Mouse (Mus musculus) neural tube, embryonic 14.5 days (tissue): ENCODE results near the gene Zc4h2. TPM values are rescaled to one million over a fixed set of nuclear protein-coding genes. Genes with fewer than 3 reads are reported as not detected.

Experiments used
- ATAC-seq: fragments of 200-750 bp; cut with Nextera tagmentation; 2 replicates; pipeline ENCODE4 v1.8.0; 2017; ENCODE audit warnings: low read depth, mild to moderate bottlenecking, moderate TSS enrichment, moderate library complexity
- H3K27ac ChIP-seq: fragments of 300-500 bp; sonication (generic); 2 replicates; pipeline ENCODE4 v1.5.1; 2014; ENCODE audit warnings: low read depth, mild to moderate bottlenecking, control low read depth, low read length, moderate library complexity, mixed read lengths
- H3K27me3 ChIP-seq: fragments of 300-500 bp; sonication (generic); 2 replicates; pipeline ENCODE4 v1.6.1; 2014; ENCODE audit warnings: low read length; ENCODE audit not compliant: control insufficient read depth, insufficient read depth
- H3K36me3 ChIP-seq: fragments of 300-500 bp; sonication (generic); 2 replicates; pipeline ENCODE4 v1.6.1; 2014; ENCODE audit warnings: low read length, mixed read lengths; ENCODE audit not compliant: control insufficient read depth, insufficient read depth
- H3K4me1 ChIP-seq: fragments of 300-500 bp; sonication (generic); 2 replicates; pipeline ENCODE4 v1.6.1; 2014; ENCODE audit warnings: low read length; ENCODE audit not compliant: control insufficient read depth, insufficient read depth
- H3K4me2 ChIP-seq: fragments of 300-500 bp; sonication (generic); 2 replicates; pipeline ENCODE4 v1.6.1; 2014; ENCODE audit warnings: mild to moderate bottlenecking, low read depth, low read length, control low read depth
- H3K4me3 ChIP-seq: fragments of 300-500 bp; sonication (generic); 2 replicates; pipeline ENCODE4 v1.5.1; 2014; ENCODE audit warnings: low read depth, low read length, control low read depth, mixed read lengths
- H3K9ac ChIP-seq: fragments of 300-500 bp; sonication (generic); replicated peaks from 2 replicates; pipeline ENCODE4 v1.6.1; 2014; ENCODE audit warnings: low read depth, mild to moderate bottlenecking, control low read depth, low read length, mixed read lengths
- H3K9me3 ChIP-seq: fragments of 300-500 bp; sonication (generic); 2 replicates; pipeline ENCODE4 v1.6.1; 2016; ENCODE audit warnings: low read length; ENCODE audit not compliant: control insufficient read depth
- WGBS: fragments of 180-500 bp; shearing (Covaris S2); extraction: QIAGEN DNeasy Blood & Tissue Kit; methylation state at CpG from one replicate; pipeline ENCODE4 v1.1.7; 2014; 5-methylcytosine and 5-hydroxymethylcytosine counted together
- polyA plus RNA-seq: library from polyadenylated mRNA; unstranded; fragments of >200 nt; fragmentation: Nextera tagmentation; extraction: Ambion mirVana; gene quantifications from 2 replicates; pipeline ENCODE4 v1.2.1, GENCODE M21; 2014

The Zc4h2 gene
- polyA plus RNA-seq = 81.5 and 85.8 TPM in 2 replicates

DNA sequence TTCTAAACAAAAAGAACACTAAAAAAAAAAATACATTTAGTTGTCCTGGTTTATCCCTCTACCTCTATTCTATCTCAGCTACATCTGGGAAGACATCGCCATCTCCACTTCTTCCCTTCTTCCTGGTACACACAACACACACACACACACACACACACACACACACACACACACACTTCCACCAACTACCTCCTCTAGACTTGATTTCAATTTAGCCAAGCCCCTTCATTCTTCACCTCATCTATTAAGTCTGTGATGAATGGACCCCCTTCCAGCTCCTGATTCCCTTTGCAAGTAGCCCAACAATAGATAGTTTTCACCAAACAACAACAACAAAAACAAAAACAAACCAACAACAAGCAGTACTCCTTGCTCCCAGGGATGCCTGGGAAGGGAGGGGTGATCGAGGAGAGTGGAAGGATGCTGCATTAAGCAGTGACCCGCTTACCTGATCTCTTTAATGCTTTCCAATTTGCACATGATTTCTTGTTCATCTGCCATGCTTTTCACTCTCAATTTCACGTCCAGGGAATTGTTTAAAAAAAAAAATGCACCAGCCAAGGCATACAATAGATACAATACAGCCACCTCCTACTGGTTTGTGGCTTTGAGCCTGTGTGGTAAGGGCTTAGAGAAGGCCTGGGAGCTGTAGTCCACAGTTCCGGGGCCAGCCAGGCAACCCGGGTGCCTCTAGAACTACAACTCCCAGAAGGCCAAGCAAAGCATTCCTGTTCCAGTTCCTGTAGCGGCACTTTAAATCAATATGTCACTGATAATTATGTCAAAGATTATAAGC is at the start of gene Zc4h2:
Gene Zc4h2 (minus strand): TSS at position 706 of the 796 bp plus-strand sequence.
- peak within 1 kb of the TSS; percentile 72; the same call in 1 of the 2 replicates for H3K27ac ChIP-seq
- H3K4me3 ChIP-seq = peak within 1 kb of the TSS; percentile 42
- H3K9me3 ChIP-seq = no peaks in the 10 kb centered on the region
- H3K27me3 ChIP-seq = no peaks in the 10 kb centered on the region
- H3K4me1 ChIP-seq = no peaks in the 10 kb centered on the region
- WGBS = 16% methylated on average over 7 of the region's 7 CpGs
- ATAC-seq = peak; percentile 100
- no peaks in the 10 kb centered on the region for H3K36me3 ChIP-seq
- peak within 1 kb of the TSS; percentile 37 for H3K9ac ChIP-seq
- peak within 1 kb of the TSS; percentile 52 for H3K4me2 ChIP-seq

DNA sequence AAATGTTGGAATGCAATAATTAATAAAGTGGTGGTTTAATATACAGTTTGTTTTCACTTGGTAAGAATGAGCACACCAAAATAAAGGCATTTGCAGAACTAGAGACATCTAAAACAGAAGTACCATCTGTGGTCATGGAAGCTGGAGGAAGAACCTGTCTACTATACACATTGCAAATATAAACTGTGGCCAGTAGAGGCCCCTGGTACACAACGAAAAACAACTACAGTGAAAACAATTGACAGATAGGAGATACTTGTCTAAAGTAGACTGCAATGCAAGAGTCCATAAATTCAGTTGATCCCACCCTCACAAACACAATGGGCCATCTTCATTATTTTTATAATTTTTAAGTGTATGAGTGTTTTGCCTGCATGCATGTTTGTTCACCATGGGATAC is 28.8 kb upstream of the Zc4h2 start:
- no peak for ATAC-seq
- WGBS = 64% methylated on average over 1 of the region's 1 CpGs
- no peak overlapping the region for H3K27ac ChIP-seq

DNA sequence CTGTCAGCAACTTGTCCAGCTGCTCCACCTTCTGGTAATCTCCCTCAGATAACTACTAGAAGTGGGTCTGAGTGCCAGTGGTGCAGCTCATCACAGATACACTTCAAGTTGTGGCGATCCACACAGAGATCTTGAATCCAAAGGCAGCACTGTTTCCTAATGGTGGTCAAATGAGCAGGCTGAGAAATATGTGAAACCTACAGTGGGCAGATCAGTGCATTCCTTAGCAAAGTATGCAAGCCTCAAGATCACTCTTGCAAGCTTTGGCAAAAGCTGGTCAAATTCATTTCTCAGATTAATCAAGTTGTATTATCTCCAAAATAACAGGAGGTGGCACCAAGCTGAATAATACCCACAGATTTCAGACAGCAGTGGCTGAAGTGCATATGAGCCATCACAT is 23.9 kb upstream of the Zc4h2 start:
- Histone ChIP-seq H3K4me1 (no peaks in the 10 kb centered on the region), H3K4me2 (no peak overlapping the region), H3K27me3 (no peaks in the 10 kb centered on the region), H3K9me3 (no peaks in the 10 kb centered on the region), H3K36me3 (no peaks in the 10 kb centered on the region), H3K4me3 (no peak overlapping the region), H3K27ac (no peak overlapping the region), H3K9ac (no peak overlapping the region)
- ATAC-seq = no peak
- 96% methylated on average over 1 of the region's 1 CpGs for WGBS

More for the DNA sequence above, 28.8 kb upstream of the Zc4h2 start:
- Histone ChIP-seq H3K9ac (no peak overlapping the region), H3K36me3 (no peaks in the 10 kb centered on the region), H3K9me3 (no peaks in the 10 kb centered on the region), H3K4me3 (no peak overlapping the region), H3K4me1 (no peaks in the 10 kb centered on the region), H3K4me2 (no peak overlapping the region), H3K27me3 (no peaks in the 10 kb centered on the region)

DNA sequence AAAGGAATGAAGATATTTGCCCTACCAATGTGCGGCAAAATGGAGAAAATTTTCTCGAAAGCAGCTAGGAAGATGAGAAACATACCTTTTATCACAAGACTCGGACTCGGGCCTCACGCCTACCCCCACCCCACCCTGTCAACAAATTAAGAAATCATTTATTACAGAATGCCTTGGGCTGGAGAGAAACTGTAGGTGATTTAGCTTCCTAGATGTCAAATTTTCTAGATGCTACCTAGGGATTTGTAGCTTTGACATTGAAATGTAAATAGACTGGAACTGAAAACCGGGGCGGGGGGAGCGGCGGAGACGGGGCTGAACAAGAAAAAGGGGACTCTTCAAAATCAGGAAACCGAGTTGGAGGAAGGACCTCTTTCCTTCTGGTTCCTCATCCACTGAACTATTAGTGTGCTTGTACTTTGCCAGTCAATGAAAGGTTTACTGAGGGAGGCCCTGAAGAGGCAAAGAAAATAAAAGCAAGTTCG is 333 bp upstream of the Zc4h2 start:
- peak overlapping the region; percentile 42 for H3K4me3 ChIP-seq
- no peaks in the 10 kb centered on the region for H3K27me3 ChIP-seq
- H3K27ac ChIP-seq = peak overlapping the region; percentile 72; the same call in 1 of the 2 replicates
- H3K9ac ChIP-seq = peak overlapping the region; percentile 37
- peak overlapping the region; percentile 38 for H3K4me2 ChIP-seq
- 22% methylated on average over 12 of the region's 12 CpGs for WGBS
- no peaks in the 10 kb centered on the region for H3K9me3 ChIP-seq
- H3K36me3 ChIP-seq = no peaks in the 10 kb centered on the region
- no peaks in the 10 kb centered on the region for H3K4me1 ChIP-seq
- ATAC-seq = peak; percentile 57

DNA sequence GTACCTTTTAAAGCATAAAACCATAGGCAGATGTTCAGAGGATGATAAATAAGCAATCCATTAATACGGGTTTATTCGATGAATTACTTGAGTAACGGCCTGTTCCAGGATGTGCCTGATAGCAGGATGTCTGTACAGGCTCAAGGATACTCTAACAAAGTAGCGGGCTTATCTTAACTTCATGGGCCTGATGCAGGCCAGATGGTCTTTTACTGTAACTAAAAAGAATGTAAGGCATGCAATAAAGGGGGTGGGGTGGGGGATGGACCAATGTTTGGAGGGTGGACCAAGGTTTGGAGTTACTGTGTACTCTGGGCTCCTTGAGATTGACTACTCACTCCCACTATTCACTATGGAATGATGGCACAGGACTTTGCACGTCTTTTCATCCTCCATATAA is 57.7 kb downstream of the Zc4h2 start:
- 91% methylated on average over 5 of the region's 5 CpGs for WGBS
- no peak overlapping the region for H3K4me2 ChIP-seq
- no peak for ATAC-seq
- H3K4me3 ChIP-seq = no peak overlapping the region
- no peaks in the 10 kb centered on the region for H3K9me3 ChIP-seq
- H3K27me3 ChIP-seq = no peaks in the 10 kb centered on the region
- no peaks in the 10 kb centered on the region for H3K4me1 ChIP-seq
- H3K9ac ChIP-seq = no peak overlapping the region
- H3K36me3 ChIP-seq = no peaks in the 10 kb centered on the region
- H3K27ac ChIP-seq = no peak overlapping the region

Other genes starting within 250 kb of the Zc4h2 start
- gene Amer1, start 213.6 kb downstream of the Zc4h2 start, polyA plus RNA-seq = 12.9 and 13.8 TPM in 2 replicates
- gene Asb12, start 100.5 kb downstream of the Zc4h2 start, polyA plus RNA-seq = 0.27 and 0.80 TPM in 2 replicates
- 1.2 TPM in 1 of 2 replicates, not detected in the other for gene Pfn5, start 100.4 kb downstream of the Zc4h2 start, polyA plus RNA-seq
- 3.7 and 4.7 TPM in 2 replicates for gene Zc3h12b, start 53.2 kb upstream of the Zc4h2 start, polyA plus RNA-seq